Mouse (Mus musculus) lung, postnatal 0 days (tissue): ENCODE measurements around the gene Myh4. TPM values are rescaled to one million over a fixed set of nuclear protein-coding genes. Genes with fewer than 3 reads are reported as not detected.

ENCODE experiments used
- ATAC-seq: fragments of 200-750 bp; cut with Nextera tagmentation; 2 replicates; pipeline ENCODE4 v1.8.0; 2017; ENCODE audit warnings: moderate library complexity
- DNase-seq: peaks from one replicate; pipeline ENCODE4 v3.0.0-alpha.2; 2016; ENCODE audit warnings: low spot score
- H3K27ac ChIP-seq: fragments of 300-500 bp; sonication (generic); 2 replicates; pipeline ENCODE4 v1.5.1; 2014; ENCODE audit warnings: antibody characterized with exemption, mild to moderate bottlenecking, low read length, mixed read lengths
- H3K27me3 ChIP-seq: fragments of 300-500 bp; sonication (generic); replicated peaks from 2 replicates; pipeline ENCODE4 v1.6.1; 2014; ENCODE audit warnings: low read length, mixed read lengths; ENCODE audit not compliant: insufficient read depth
- H3K36me3 ChIP-seq: fragments of 300-500 bp; sonication (generic); 2 replicates; pipeline ENCODE4 v1.6.1; 2014; ENCODE audit warnings: low read length, mixed read lengths; ENCODE audit not compliant: insufficient read depth
- H3K4me1 ChIP-seq: fragments of 300-500 bp; sonication (generic); 2 replicates; pipeline ENCODE4 v1.6.1; 2014; ENCODE audit warnings: antibody characterized with exemption, low read depth, low read length, mixed read lengths; ENCODE audit not compliant: insufficient read depth
- H3K4me2 ChIP-seq: fragments of 300-500 bp; sonication (generic); replicated peaks from 2 replicates; pipeline ENCODE4 v1.6.1; 2014; ENCODE audit warnings: low read depth, mild to moderate bottlenecking, low read length, moderate library complexity, mixed read lengths
- H3K4me3 ChIP-seq: fragments of 300-500 bp; sonication (generic); 2 replicates; pipeline ENCODE4 v1.5.1; 2014; ENCODE audit warnings: low read depth, low read length
- H3K9ac ChIP-seq: fragments of 300-500 bp; sonication (generic); replicated peaks from 2 replicates; pipeline ENCODE4 v1.6.1; 2014; ENCODE audit warnings: low read depth, mild to moderate bottlenecking
- H3K9me3 ChIP-seq: fragments of 300-500 bp; sonication (generic); 2 replicates; pipeline ENCODE4 v1.6.1; 2016; ENCODE audit warnings: low read length, mixed read lengths
- CTCF ChIP-seq: IDR thresholded peaks from 2 replicates; pipeline ENCODE4 v1.5.1; 2016; ENCODE audit warnings: antibody characterized with exemption, mild to moderate bottlenecking
- EP300 ChIP-seq: IDR thresholded peaks from 2 replicates; pipeline ENCODE4 v1.6.1; 2016; ENCODE audit warnings: antibody characterized with exemption, mild to moderate bottlenecking, control low read depth
- WGBS: fragments of 180-500 bp; shearing (Covaris S2); extraction: QIAGEN DNeasy Blood & Tissue Kit; methylation state at CpG from one replicate; pipeline ENCODE4 v1.1.7; 2014; 5-methylcytosine and 5-hydroxymethylcytosine counted together
- polyA plus RNA-seq: library from polyadenylated mRNA; unstranded; fragments of >200 nt; fragmentation: Nextera tagmentation; extraction: Ambion mirVana; gene quantifications from 2 replicates; pipeline ENCODE4 v1.2.1, GENCODE M21; 2015

Myh4 gene
- polyA plus RNA-seq, 1 experiment from 2014 or later: not detected

- H3K4me2 ChIP-seq: no peak overlapping the region
- H3K36me3 ChIP-seq: no peaks in the 10 kb centered on the region
- ATAC-seq (no peak), DNase-seq (no peak)
- 80% methylated on average over 8 of the region's 8 CpGs for WGBS
- no peaks in the 10 kb centered on the region for H3K27me3 ChIP-seq
- no peak overlapping the region for H3K9ac ChIP-seq
- no peak overlapping the region for H3K4me3 ChIP-seq
- H3K27ac ChIP-seq: no peak overlapping the region
- no peaks in the 10 kb centered on the region for H3K9me3 ChIP-seq
- TF ChIP-seq EP300: no peak
- no peak for TF ChIP-seq CTCF
- H3K4me1 ChIP-seq: no peaks in the 10 kb centered on the region
Observed at GRCm38 (mm10) chr11:67221803-67222202, 16.0 kb upstream of the Myh4 start.

- Histone ChIP-seq H3K4me1 (no peaks in the 10 kb centered on the region), H3K4me2 (no peak overlapping the region), H3K4me3 (no peak overlapping the region), H3K9me3 (no peaks in the 10 kb centered on the region), H3K27me3 (no peaks in the 10 kb centered on the region), H3K27ac (no peak overlapping the region), H3K9ac (no peak overlapping the region), H3K36me3 (no peaks in the 10 kb centered on the region)
- TF ChIP-seq EP300 (no peak), CTCF (no peak)
- ATAC-seq (no peak), DNase-seq (no peak)
- 62% methylated on average over 3 of the region's 3 CpGs for WGBS
Observed at GRCm38 (mm10) chr11:67224466-67224865, 13.4 kb upstream of the Myh4 start.

GRCm38 (mm10) chr11:67228731-67229130 is 9.1 kb upstream of the Myh4 start:
- Histone ChIP-seq H3K9ac (no peak overlapping the region), H3K4me2 (no peak overlapping the region), H3K27me3 (no peaks in the 10 kb centered on the region), H3K9me3 (no peaks in the 10 kb centered on the region), H3K36me3 (no peaks in the 10 kb centered on the region), H3K4me1 (no peaks in the 10 kb centered on the region), H3K27ac (no peak overlapping the region), H3K4me3 (no peak overlapping the region)
- 72% methylated on average over 3 of the region's 3 CpGs for WGBS
- DNase-seq: no peak
- no peak for ATAC-seq
- no peak for TF ChIP-seq CTCF
- TF ChIP-seq EP300: no peak

GRCm38 (mm10) chr11:67229166-67229565 is 8.7 kb upstream of the Myh4 start:
- TF ChIP-seq CTCF (no peak), EP300 (no peak)
- H3K4me2 ChIP-seq: no peak overlapping the region
- H3K4me3 ChIP-seq: no peak overlapping the region
- no peaks in the 10 kb centered on the region for H3K27me3 ChIP-seq
- DNase-seq (no peak), ATAC-seq (no peak)
- no peaks in the 10 kb centered on the region for H3K9me3 ChIP-seq
- H3K9ac ChIP-seq: no peak overlapping the region
- no peak overlapping the region for H3K27ac ChIP-seq
- 75% methylated on average over 5 of the region's 5 CpGs for WGBS
- no peaks in the 10 kb centered on the region for H3K36me3 ChIP-seq
- no peaks in the 10 kb centered on the region for H3K4me1 ChIP-seq

- Histone ChIP-seq H3K27me3 (no peaks in the 10 kb centered on the region), H3K9me3 (no peaks in the 10 kb centered on the region), H3K4me1 (no peaks in the 10 kb centered on the region), H3K36me3 (no peaks in the 10 kb centered on the region), H3K4me3 (no peak overlapping the region), H3K4me2 (no peak overlapping the region), H3K9ac (no peak overlapping the region), H3K27ac (no peak overlapping the region)
- ATAC-seq: peak; percentile 54; the same call in 1 of the 2 replicates
- WGBS: 64% methylated on average over 2 of the region's 2 CpGs
- TF ChIP-seq EP300 (no peak), CTCF (no peak)
- peak; percentile 75 for DNase-seq
Observed at GRCm38 (mm10) chr11:67229946-67230345, 7.9 kb upstream of the Myh4 start.

GRCm38 (mm10) chr11:67235639-67236358 is 2.0 kb upstream of the Myh4 start:
- H3K36me3 ChIP-seq: no peaks in the 10 kb centered on the region
- H3K9ac ChIP-seq: no peak overlapping the region
- ATAC-seq: no peak
- H3K27me3 ChIP-seq: no peaks in the 10 kb centered on the region
- H3K27ac ChIP-seq: no peak overlapping the region
- no peaks in the 10 kb centered on the region for H3K4me1 ChIP-seq
- 61% methylated on average over 5 of the region's 5 CpGs for WGBS
- no peak overlapping the region for H3K4me2 ChIP-seq
- TF ChIP-seq EP300 (no peak), CTCF (peak; percentile 69)
- H3K4me3 ChIP-seq: no peak overlapping the region
- no peaks in the 10 kb centered on the region for H3K9me3 ChIP-seq
- peak; percentile 64 for DNase-seq
